Mouse (Mus musculus) MEL (cell line): ENCODE data around the gene Ankrd34a. TPM values are rescaled to one million over a fixed set of nuclear protein-coding genes. Genes with fewer than 3 reads are reported as not detected.
"Not testable (repeated sequence)": the region's sequence is repeated elsewhere in the genome, so short reads cannot be mapped to it uniquely, and the experiment has no call there.

Experiments
- DNase-seq: peaks from one replicate; pipeline ENCODE4 v3.0.0; 2011; ENCODE audit warnings: low read depth, low spot score
- H3K27ac ChIP-seq: 2 replicates; pipeline ENCODE4 v1.5.1; 2012; ENCODE audit warnings: low read depth, mild to moderate bottlenecking, control low read depth, low read length, moderate library complexity; ENCODE audit not compliant: control insufficient read depth
- H3K27me3 ChIP-seq, 2 experiments: fragments of 150-350 bp in 1 of 2; sonication (generic) in 1 of 2; 2 replicates each; pipeline ENCODE4 v1.6.1; 2012; ENCODE audit warnings: low read length in 2 of 2, mild to moderate bottlenecking in 2 of 2, improper control_type of control experiment in 1 of 2, moderate library complexity in 1 of 2; ENCODE audit not compliant: insufficient read depth in 2 of 2, control insufficient read depth in 1 of 2
- H3K36me3 ChIP-seq, 2 experiments: 2 replicates each; pipeline ENCODE4 v1.6.1; 2012 to 2014; ENCODE audit warnings: low read length in 2 of 2, improper control_type of control experiment in 1 of 2, inconsistent platforms in 1 of 2, mild to moderate bottlenecking in 1 of 2; ENCODE audit not compliant: insufficient read depth in 2 of 2, control insufficient read depth in 1 of 2
- H3K4me1 ChIP-seq, 2 experiments: fragments of 150-350 bp in 1 of 2; sonication (generic) in 1 of 2; 2 replicates each; pipeline ENCODE4 v1.6.1; 2012; ENCODE audit warnings: low read length in 2 of 2, improper control_type of control experiment in 1 of 2, mild to moderate bottlenecking in 1 of 2; ENCODE audit not compliant: insufficient read depth in 2 of 2, control insufficient read depth in 1 of 2
- H3K4me3 ChIP-seq, 2 experiments: fragments of 150-350 bp in 1 of 2; sonication (generic) in 1 of 2; 2 replicates each; pipeline ENCODE4 v1.5.1; 2012; ENCODE audit warnings: low read depth in 2 of 2, low read length in 2 of 2, mild to moderate bottlenecking in 2 of 2, moderate library complexity in 2 of 2, control low read depth in 1 of 2, improper control_type of control experiment in 1 of 2; ENCODE audit not compliant: control insufficient read depth in 1 of 2, insufficient read depth in 1 of 2
- H3K79me2 ChIP-seq: 2 replicates; pipeline ENCODE4 v1.6.1; 2012; ENCODE audit warnings: mild to moderate bottlenecking, low read length, moderate library complexity; ENCODE audit not compliant: control insufficient read depth, poor library complexity, insufficient read depth
- H3K9ac ChIP-seq: 2 replicates; pipeline ENCODE4 v1.6.1; 2012; ENCODE audit warnings: low read depth, mild to moderate bottlenecking, control low read depth, low read length, moderate library complexity; ENCODE audit not compliant: control insufficient read depth, poor library complexity, severe bottlenecking
- H3K9me3 ChIP-seq: fragments of 150-350 bp; sonication (generic); replicated peaks from 2 replicates; pipeline ENCODE4 v1.6.1; 2012; ENCODE audit warnings: mild to moderate bottlenecking, low read length, improper control_type of control experiment, moderate library complexity; ENCODE audit not compliant: insufficient read depth
- BHLHE40 ChIP-seq: IDR thresholded peaks from 2 replicates; pipeline ENCODE4 v1.6.1; 2012; ENCODE audit warnings: low read depth, mild to moderate bottlenecking, inconsistent platforms, low read length, improper control_type of control experiment, borderline replicate concordance
- CHD1 ChIP-seq: IDR thresholded peaks from 2 replicates; pipeline ENCODE4 v1.6.1; 2012; ENCODE audit warnings: low read depth, mild to moderate bottlenecking, inconsistent platforms, low read length, improper control_type of control experiment
- CHD2 ChIP-seq: IDR thresholded peaks from 2 replicates; pipeline ENCODE4 v1.6.1; 2011; ENCODE audit warnings: low read length, improper control_type of control experiment
- E2F4 ChIP-seq: IDR thresholded peaks from 2 replicates; pipeline ENCODE4 v1.6.1; 2011; ENCODE audit warnings: low read depth, low read length, improper control_type of control experiment, borderline replicate concordance
- EP300 ChIP-seq, 2 experiments: IDR thresholded peaks; 2 replicates each; pipeline ENCODE4 v1.6.1; 2011; ENCODE audit warnings: improper control_type of control experiment in 2 of 2, low read length in 2 of 2, low read depth in 1 of 2, mild to moderate bottlenecking in 1 of 2
- ETS1 ChIP-seq: IDR thresholded peaks from 2 replicates; pipeline ENCODE4 v1.6.1; 2012; ENCODE audit warnings: low read depth, mild to moderate bottlenecking, inconsistent platforms, low read length, improper control_type of control experiment, moderate library complexity
- GATA1 ChIP-seq: IDR thresholded peaks from 2 replicates; pipeline ENCODE4 v1.6.1; 2011; ENCODE audit warnings: low read depth, low read length, improper control_type of control experiment
- JUND ChIP-seq: IDR thresholded peaks from 2 replicates; pipeline ENCODE4 v1.6.1; 2011; ENCODE audit warnings: low read depth, mild to moderate bottlenecking, improper control_type of control experiment, low read length
- MAFK ChIP-seq: IDR thresholded peaks from 2 replicates; pipeline ENCODE4 v1.6.1; 2011; ENCODE audit warnings: low read depth, mild to moderate bottlenecking, low read length, improper control_type of control experiment, borderline replicate concordance
- MYB ChIP-seq: IDR thresholded peaks from 2 replicates; pipeline ENCODE4 v1.6.1; 2011; ENCODE audit warnings: mild to moderate bottlenecking, low read depth, low read length, improper control_type of control experiment
- NRF1 ChIP-seq: IDR thresholded peaks from 2 replicates; pipeline ENCODE4 v1.6.1; 2014; ENCODE audit warnings: low read depth, mild to moderate bottlenecking, inconsistent platforms, low read length, improper control_type of control experiment, moderate library complexity; ENCODE audit not compliant: poor library complexity, insufficient read depth, severe bottlenecking
- POLR2A ChIP-seq, 2 experiments: IDR thresholded peaks; 2 replicates each; pipeline ENCODE4 v1.6.1; 2011 to 2012; ENCODE audit warnings: low read length in 2 of 2, mild to moderate bottlenecking in 2 of 2, control low read depth in 1 of 2, improper control_type of control experiment in 1 of 2, low read depth in 1 of 2, moderate library complexity in 1 of 2; ENCODE audit not compliant: control insufficient read depth in 1 of 2, insufficient read depth in 1 of 2, poor library complexity in 1 of 2
- POLR2AphosphoS2 ChIP-seq: IDR thresholded peaks from 2 replicates; pipeline ENCODE4 v1.6.1; 2011; ENCODE audit warnings: low read length, improper control_type of control experiment
- RCOR1 ChIP-seq: IDR thresholded peaks from 2 replicates; pipeline ENCODE4 v1.6.1; 2012; ENCODE audit warnings: low read depth, mild to moderate bottlenecking, inconsistent platforms, low read length, improper control_type of control experiment
- SIN3A ChIP-seq: IDR thresholded peaks from 2 replicates; pipeline ENCODE4 v1.6.1; 2012; ENCODE audit warnings: low read length, improper control_type of control experiment, inconsistent platforms
- SMC3 ChIP-seq: IDR thresholded peaks from 2 replicates; pipeline ENCODE4 v1.6.1; 2011; ENCODE audit warnings: low read depth, low read length, improper control_type of control experiment
- TBP ChIP-seq: IDR thresholded peaks from 2 replicates; pipeline ENCODE4 v1.8.0; 2011; ENCODE audit warnings: low read depth, low read length, improper control_type of control experiment
- TCF12 ChIP-seq: IDR thresholded peaks from 2 replicates; pipeline ENCODE4 v1.6.1; 2014; ENCODE audit warnings: low read depth, mild to moderate bottlenecking, inconsistent platforms, low read length, improper control_type of control experiment, moderate library complexity
- ZC3H11A ChIP-seq: IDR thresholded peaks from 2 replicates; pipeline ENCODE4 v1.6.1; 2012; ENCODE audit warnings: low read depth, mild to moderate bottlenecking, inconsistent platforms, low read length, improper control_type of control experiment
- ZKSCAN1 ChIP-seq: IDR thresholded peaks from 2 replicates; pipeline ENCODE4 v1.6.1; 2012; ENCODE audit warnings: low read depth, mild to moderate bottlenecking, inconsistent platforms, low read length, improper control_type of control experiment, moderate library complexity
- ZMIZ1 ChIP-seq: IDR thresholded peaks from 2 replicates; pipeline ENCODE4 v1.6.1; 2012; ENCODE audit warnings: low read depth, mild to moderate bottlenecking, inconsistent platforms, low read length, improper control_type of control experiment, moderate library complexity
- ZNF384 ChIP-seq: IDR thresholded peaks from 2 replicates; pipeline ENCODE4 v1.6.1; 2012; ENCODE audit warnings: low read depth, mild to moderate bottlenecking, inconsistent platforms, low read length, improper control_type of control experiment
- polyA plus RNA-seq, 2 experiments: library from polyadenylated mRNA; stranded (reverse) in 1 of 2; unstranded in 1 of 2; fragments of >175 nt in 1 of 2; fragments of >200 nt in 1 of 2; gene quantifications; 2 replicates each; pipeline versions ENCODE4 v1.2.1 to v1.2.4; 2012; ENCODE audit warnings: low replicate concordance in 2 of 2, low read depth in 1 of 2; ENCODE audit not compliant: insufficient read length in 2 of 2, insufficient read depth in 1 of 2, missing spikeins in 1 of 2
- total RNA-seq: library from RNA; depleted of rRNA; stranded (reverse); fragments of 300-350 nt; gene quantifications from 2 replicates; pipeline ENCODE4 v1.2.3, GENCODE M21; 2012

Gene Ankrd34a
- total and polyA plus RNA-seq, 3 experiments: 0.15 to 0.78 TPM; not detected in 1

GRCm38 (mm10) chr3:96606007-96606406 lies 9.6 kb downstream of the Ankrd34a start:
- TF ChIP-seq TBP: peak; percentile 95
- TF ChIP-seq POLR2A (IDR thresholded peaks at IDR 0.05; ENCODE audit: control insufficient read depth in 1 of 2, insufficient read depth in 1 of 2, low read depth in 1 of 2, low read length in 2 of 2, poor library complexity in 1 of 2): 0 out of 4 replicates have a peak, but pooled peaks of 1 of the 2 experiments have one; percentile 18
- not testable (repeated sequence) for H3K4me1 ChIP-seq, H3K27ac ChIP-seq, DNase-seq, H3K36me3 ChIP-seq, H3K9me3 ChIP-seq, H3K9ac ChIP-seq, H3K4me3 ChIP-seq, H3K79me2 ChIP-seq, H3K27me3 ChIP-seq

- peaks cover 4% of the 10 kb centered on the region in 2 experiments; a peak in 1 of 4 replicates for H3K4me1 ChIP-seq
- TF ChIP-seq RCOR1 (0 out of 2 replicates have a peak, but pooled peaks have one; percentile 51), EP300 (IDR thresholded peaks at IDR 0.05; ENCODE audit: low read depth in 1 of 2, low read length in 2 of 2) (peak; percentile 30 to 40; a peak in 1 of 4 replicates), SIN3A (no peak), SMC3 (no peak), MAFK (no peak), ZC3H11A (no peak), CHD1 (no peak), GATA1 (peak; percentile 70), TCF12 (peak; percentile 36; the same call in 1 of the 2 replicates)
- no peaks in the 10 kb centered on the region for H3K27me3 ChIP-seq
- H3K27ac ChIP-seq: no peak overlapping the region
- no peaks in the 10 kb centered on the region for H3K79me2 ChIP-seq
- H3K9me3 ChIP-seq: no peaks in the 10 kb centered on the region
- peaks cover 0 to 2% of the 10 kb centered on the region in 2 experiments; a peak in 2 of 4 replicates for H3K36me3 ChIP-seq
- H3K9ac ChIP-seq: no peak overlapping the region
- DNase-seq: no peak
- H3K4me3 ChIP-seq: no peak overlapping the region
Observed at GRCm38 (mm10) chr3:96606618-96607017, 10.2 kb downstream of the Ankrd34a start.

GRCm38 (mm10) chr3:96617941-96618340 lies 21.5 kb downstream of the Ankrd34a start:
- Histone ChIP-seq H3K4me1 (no peaks in the 10 kb centered on the region), H3K27ac (no peak overlapping the region), H3K4me3 (no peak overlapping the region), H3K79me2 (no peaks in the 10 kb centered on the region), H3K27me3 (no peaks in the 10 kb centered on the region), H3K9me3 (no peaks in the 10 kb centered on the region), H3K9ac (no peak overlapping the region), H3K36me3 (peaks cover 0 to 11% of the 10 kb centered on the region in 2 experiments; a peak in 2 of 4 replicates)
- DNase-seq: no peak
- no peak for TF ChIP-seq ZKSCAN1
- no peak for TF ChIP-seq BHLHE40
- TF ChIP-seq ZC3H11A: no peak
- TF ChIP-seq NRF1: no peak
- TF ChIP-seq E2F4: no peak
- no peak for TF ChIP-seq POLR2AphosphoS2
- no peak for TF ChIP-seq SMC3
- no peak for TF ChIP-seq MYB
- no peak for TF ChIP-seq ETS1
- no peak for TF ChIP-seq JUND
- no peak for TF ChIP-seq CHD2
- no peak for TF ChIP-seq ZNF384
- TF ChIP-seq ZMIZ1: no peak
